Mouse (Mus musculus) cerebellum, adult 11-12 months (tissue): ENCODE measurements around the gene Slc7a6os.

Source experiments
- DNase-seq: peaks from one replicate; pipeline ENCODE4 v3.0.0; 2022

Gene Slc7a6os

GRCm38 (mm10) chr8:106176891-106177290 lies 33.8 kb downstream of the Slc7a6os start:
- no peak for DNase-seq

GRCm38 (mm10) chr8:106173566-106173965 lies 37.2 kb downstream of the Slc7a6os start:
- no peak for DNase-seq

- DNase-seq, result no peak
Measured at GRCm38 (mm10) chr8:106169934-106170480, 40.7 kb downstream of the Slc7a6os start.

GRCm38 (mm10) chr8:106169017-106169933 lies 41.5 kb downstream of the Slc7a6os start:
- DNase-seq, result peak; percentile 52

- DNase-seq, result peak; percentile 85
Measured at GRCm38 (mm10) chr8:106168356-106169016, 42.2 kb downstream of the Slc7a6os start, which contains the start of gene Slc7a6. Slc7a6 (plus strand) TSS chr8:106168857.

GRCm38 (mm10) chr8:106165460-106165859 lies 45.3 kb downstream of the Slc7a6os start:
- peak; percentile 62 for DNase-seq

- no peak for DNase-seq
Measured at GRCm38 (mm10) chr8:106163251-106163650, 47.5 kb downstream of the Slc7a6os start.

- DNase-seq, result no peak
Measured at GRCm38 (mm10) chr8:106159876-106160275, 50.9 kb downstream of the Slc7a6os start.

- no peak for DNase-seq
Measured at GRCm38 (mm10) chr8:106158381-106158780, 52.4 kb downstream of the Slc7a6os start.

- DNase-seq, result no peak
Measured at GRCm38 (mm10) chr8:106157419-106157818, 53.3 kb downstream of the Slc7a6os start.

GRCm38 (mm10) chr8:106152876-106153275 lies 57.9 kb downstream of the Slc7a6os start:
- no peak for DNase-seq

- DNase-seq, result no peak
Measured at GRCm38 (mm10) chr8:106151041-106151440, 59.7 kb downstream of the Slc7a6os start.
